In genomic region chr7:35774127-35774526, GRCm38 (mm10) we compare ENCODE assay signal across 32 mouse cellular contexts. TPM values are rescaled to one million over a fixed set of nuclear protein-coding genes. Genes with fewer than 3 reads are reported as not detected.
A peak's percentile ranks its signal among the peaks of the same experiment; 100 is the strongest.
DNase-seq lines count a peak whose midpoint lies in the region; ATAC-seq lines count a peak whose summit lies in the region.
"Had no signal": no experiment of that assay in that cellular context is flagged by ENCODE, and none has a peak within 500 bp of the region (broad histone marks: within the 10 kb centered on the region; RNA-seq: fewer than 3 reads in every experiment).

No protein-coding gene starts in this region.

- intact Hi-C loops in left cerebral cortex, postnatal 14 days (cut with DNase I): no loop called here

- no peak overlapping the region for H3K9ac ChIP-seq in liver, embryonic 15.5 days
- H3K9ac ChIP-seq: embryonic facial prominence, embryonic 13.5 days; forebrain, embryonic 12.5 days; forebrain, embryonic 15.5 days; heart, embryonic 12.5 days; heart, embryonic 15.5 days; hindbrain, embryonic 13.5 days had no signal

- H3K36me3 ChIP-seq in liver, embryonic 15.5 days (replicated peaks): peaks cover 64% of the 10 kb centered on the region

- no peaks in the 10 kb centered on the region for H3K27me3 ChIP-seq in liver, embryonic 15.5 days
- H3K27me3 ChIP-seq: CH12.LX; embryonic facial prominence, embryonic 13.5 days; forebrain, embryonic 12.5 days; forebrain, embryonic 15.5 days; heart, embryonic 12.5 days; heart, embryonic 15.5 days; hindbrain, embryonic 13.5 days; Patski had no signal

- WGBS in liver, embryonic 15.5 days (ENCODE audit: insufficient replicate concordance): 82% methylated on average over 12 of the region's 12 CpGs
- 55% methylated on average over 12 of the region's 12 CpGs for WGBS in large intestine, adult 2 months

- H3K4me3 ChIP-seq in liver, embryonic 15.5 days (replicated peaks): no peak overlapping the region
- H3K4me3 ChIP-seq: embryonic facial prominence, embryonic 10.5 days; embryonic facial prominence, embryonic 13.5 days; erythroblast, embryonic 14.5 days; forebrain, embryonic 12.5 days; forebrain, embryonic 15.5 days; heart, embryonic 12.5 days; heart, embryonic 15.5 days; hindbrain, embryonic 10.5 days; hindbrain, embryonic 13.5 days had no signal

- no peaks in the 10 kb centered on the region for H3K4me1 ChIP-seq in liver, embryonic 15.5 days (replicated peaks)
- H3K4me1 ChIP-seq: embryonic facial prominence, embryonic 10.5 days; embryonic facial prominence, embryonic 13.5 days; forebrain, embryonic 12.5 days; forebrain, embryonic 15.5 days; heart, embryonic 12.5 days; heart, embryonic 15.5 days; hindbrain, embryonic 10.5 days; hindbrain, embryonic 13.5 days had no signal

- no peak for DNase-seq in liver
- DNase-seq in CD4-positive helper T cell, adult 2 months (ENCODE audit: low read depth, low spot score): peak; percentile 35
- peak; percentile 27 for DNase-seq in large intestine, adult 2 months (ENCODE audit: low read depth, low spot score)
- no peak for DNase-seq in left cerebral cortex, postnatal 14 days (ENCODE audit: low spot score in 2 of 2)
- DNase-seq: adrenal gland, adult 2 months; adrenal gland, postnatal 14 days; B cell, adult 2 months; cerebellum, adult 11 months; cerebellum, adult 2 months; cerebellum, adult 9-11 months; cerebellum, postnatal 25 days; embryo, embryonic 11 days; gastrocnemius, postnatal 25 days; heart, adult 18-20 months; heart, postnatal 10 days; heart, postnatal 36 days had no signal

- ATAC-seq in liver, embryonic 15.5 days (ENCODE audit: insufficient read depth): 0 out of 2 replicates have a peak, but pooled peaks have one; percentile 25
- peak; percentile 59 for ATAC-seq in CD4-positive, CD25-positive, alpha-beta regulatory T cell, adult 4 months
- no peak for ATAC-seq in megakaryocyte progenitor cell, adult 5-6 weeks (replicated peaks; ENCODE audit: poor library complexity)
- ATAC-seq: forebrain, embryonic 15.5 days; hindbrain, embryonic 16.5 days; Patski had no signal

- no peaks in the 10 kb centered on the region for H3K9me3 ChIP-seq in liver, embryonic 15.5 days (replicated peaks)
- H3K9me3 ChIP-seq: embryonic facial prominence, embryonic 10.5 days; embryonic facial prominence, embryonic 13.5 days; forebrain, embryonic 12.5 days; forebrain, embryonic 15.5 days; G1E; heart, embryonic 15.5 days; hindbrain, embryonic 10.5 days; hindbrain, embryonic 13.5 days had no signal

- H3K4me2 ChIP-seq in liver, embryonic 15.5 days: no peak overlapping the region
- H3K4me2 ChIP-seq: embryonic facial prominence, embryonic 13.5 days; forebrain, embryonic 12.5 days; forebrain, embryonic 15.5 days; heart, embryonic 12.5 days; heart, embryonic 15.5 days; hindbrain, embryonic 13.5 days had no signal

- no peak overlapping the region for H3K27ac ChIP-seq in liver, embryonic 15.5 days (replicated peaks)
- H3K27ac ChIP-seq: embryonic facial prominence, embryonic 10.5 days; embryonic facial prominence, embryonic 13.5 days; forebrain, embryonic 12.5 days; forebrain, embryonic 15.5 days; heart, embryonic 15.5 days; hindbrain, embryonic 10.5 days; hindbrain, embryonic 13.5 days had no signal

RNA-seq across cellular contexts. Expression of gene Dpy19l3, which starts 19.9 kb away (rescaled TPM):
- polyA plus RNA-seq in liver, embryonic 15.5 days (2015; fragmentation: Nextera tagmentation; extraction: Ambion mirVana): 6.5 and 8.0 TPM in 2 replicates
- polyA plus RNA-seq in CD4-positive, CD25-positive, alpha-beta regulatory T cell, adult 4 months (2017; shearing (Covaris generic)): 10 to 100 TPM; 23.9 to 30.0 TPM
- 2.4 and 3.4 TPM in 2 replicates for polyA plus RNA-seq in large intestine, adult 2 months (2012; rRNA removed)
- 10 to 100 TPM; 58.7 to 61.6 TPM for total RNA-seq in left cerebral cortex, postnatal 14 days (2021)
- 24.5 and 25.6 TPM in 2 replicates for total RNA-seq in megakaryocyte progenitor cell, adult 5-6 weeks (2015)
- 15.2 and 26.8 TPM in 2 replicates for total RNA-seq in megakaryocyte progenitor cell, adult 5-6 weeks (2017)

RNA-seq across cellular contexts. Expression of gene Zfp507, which starts 28.7 kb away (rescaled TPM):
- 4.3 and 5.1 TPM in 2 replicates for polyA plus RNA-seq in liver, embryonic 15.5 days (2015; fragmentation: Nextera tagmentation; extraction: Ambion mirVana)
- polyA plus RNA-seq in CD4-positive, CD25-positive, alpha-beta regulatory T cell, adult 4 months (2017; shearing (Covaris generic)): 1 to 10 TPM; 4.4 to 5.1 TPM
- polyA plus RNA-seq in large intestine, adult 2 months (2012; rRNA removed): 3.6 and 5.4 TPM in 2 replicates
- total RNA-seq in left cerebral cortex, postnatal 14 days (2021): 10 to 100 TPM; 25.2 to 27.1 TPM
- total RNA-seq in megakaryocyte progenitor cell, adult 5-6 weeks (2015): 10.2 and 11.2 TPM in 2 replicates
- total RNA-seq in megakaryocyte progenitor cell, adult 5-6 weeks (2017): 11.2 and 13.1 TPM in 2 replicates

Comparison
In these comparisons a context has a peak if more than half of its experiments do, and no peak if none do; other contexts are left out.
1. DNase-seq: peak in CD4-positive helper T cell, adult 2 months (single experiment) and large intestine, adult 2 months (single experiment); none in liver (single experiment) and left cerebral cortex, postnatal 14 days (0 of 2).